Mouse (Mus musculus) spleen, adult 2 months (tissue): ENCODE data around the gene Il13ra1. TPM values are rescaled to one million over a fixed set of nuclear protein-coding genes. Genes with fewer than 3 reads are reported as not detected.

ENCODE experiments used
- DNase-seq, 2 experiments: peaks; one replicate each; pipeline versions ENCODE4 v3.0.0 to v3.0.0-alpha.2; 2012 to 2021; ENCODE audit warnings: low spot score in 2 of 2, low read depth in 1 of 2
- H3K27ac ChIP-seq: fragments of 200-500 bp; 2 replicates; pipeline ENCODE4 v1.5.1; 2012; ENCODE audit warnings: low read length, inconsistent platforms; ENCODE audit not compliant: insufficient read depth
- H3K27me3 ChIP-seq: fragments of 200-500 bp; 2 replicates; pipeline ENCODE4 v1.6.1; 2012; ENCODE audit warnings: mild to moderate bottlenecking, moderate library complexity, low read length, inconsistent platforms; ENCODE audit not compliant: control insufficient read depth, insufficient read depth
- H3K36me3 ChIP-seq: fragments of 200-500 bp; 2 replicates; pipeline ENCODE4 v1.6.1; 2012; ENCODE audit warnings: mild to moderate bottlenecking, low read length, inconsistent platforms; ENCODE audit not compliant: control insufficient read depth, insufficient read depth
- H3K4me1 ChIP-seq: fragments of 200-500 bp; 2 replicates; pipeline ENCODE4 v1.6.1; 2011; ENCODE audit warnings: inconsistent platforms; ENCODE audit not compliant: control insufficient read depth, insufficient read depth, insufficient read length
- H3K4me3 ChIP-seq: fragments of 200-500 bp; 2 replicates; pipeline ENCODE4 v1.5.1; 2011; ENCODE audit warnings: mild to moderate bottlenecking, inconsistent platforms; ENCODE audit not compliant: insufficient read depth, insufficient read length; ENCODE audit errors: extremely low read depth
- CTCF ChIP-seq: fragments of 200-500 bp; IDR thresholded peaks from 2 replicates; pipeline ENCODE4 v1.5.1; 2011; ENCODE audit warnings: mild to moderate bottlenecking, inconsistent platforms; ENCODE audit not compliant: insufficient read depth, insufficient read length, insufficient replicate concordance; ENCODE audit errors: extremely low read depth
- POLR2A ChIP-seq: fragments of 200-500 bp; IDR thresholded peaks from 2 replicates; pipeline ENCODE4 v1.6.1; 2011; ENCODE audit warnings: low read depth, low read length, inconsistent platforms
- WGBS: fragments of 180-500 bp; shearing (Covaris S2); methylation state at CpG from one replicate; pipeline ENCODE4 v1.1.7; 2018; 5-methylcytosine and 5-hydroxymethylcytosine counted together
- polyA plus RNA-seq: library from polyadenylated mRNA; depleted of rRNA; stranded (reverse); fragments of >200 nt; gene quantifications from 2 replicates; pipeline ENCODE4 v1.2.3, GENCODE M21; 2012; rRNA removed

The Il13ra1 gene
- polyA plus RNA-seq, 1 experiment: 1.7 TPM

- H3K36me3 ChIP-seq: no peaks in the 10 kb centered on the region
- H3K4me3 ChIP-seq: no peak overlapping the region
- no peak for DNase-seq
- H3K4me1 ChIP-seq: no peaks in the 10 kb centered on the region
- H3K27ac ChIP-seq: no peak overlapping the region
- 65% methylated on average over 6 of the region's 6 CpGs for WGBS
- no peaks in the 10 kb centered on the region for H3K27me3 ChIP-seq
- TF ChIP-seq POLR2A (no peak), CTCF (no peak)
Measured at GRCm38 (mm10) chrX:36193951-36194350, 82.0 kb downstream of the Il13ra1 start.

GRCm38 (mm10) chrX:36195736-36196525 is 84.0 kb downstream of the Il13ra1 start, which contains the start of gene Zcchc12:
Gene Zcchc12 (plus strand): TSS chrX:36195904.
- WGBS: 33% methylated on average over 27 of the region's 28 CpGs
- peak in 1 of 2 experiments; percentile 3 for DNase-seq
- H3K4me1 ChIP-seq: no peaks in the 10 kb centered on the region

GRCm38 (mm10) chrX:36209554-36209953 is 97.6 kb downstream of the Il13ra1 start:
- no peaks in the 10 kb centered on the region for H3K4me1 ChIP-seq
- WGBS: 62% methylated on average over 2 of the region's 2 CpGs

More at GRCm38 (mm10) chrX:36195736-36196525, 84.0 kb downstream of the Il13ra1 start, which contains the start of gene Zcchc12:
- no peak within 1 kb of the TSS for H3K27ac ChIP-seq
- H3K36me3 ChIP-seq: no peaks in the 10 kb centered on the region
- no peak for TF ChIP-seq CTCF
- TF ChIP-seq POLR2A: no peak
- H3K4me3 ChIP-seq: no peak within 1 kb of the TSS
- H3K27me3 ChIP-seq: no peaks in the 10 kb centered on the region

GRCm38 (mm10) chrX:36211216-36211615 is 99.3 kb downstream of the Il13ra1 start:
- Histone ChIP-seq H3K4me3 (no peak overlapping the region), H3K4me1 (no peaks in the 10 kb centered on the region), H3K36me3 (no peaks in the 10 kb centered on the region), H3K27me3 (no peaks in the 10 kb centered on the region), H3K27ac (no peak overlapping the region)
- no peak for DNase-seq
- no peak for TF ChIP-seq POLR2A
- TF ChIP-seq CTCF: no peak
- WGBS: 89% methylated on average over 3 of the region's 3 CpGs

More at GRCm38 (mm10) chrX:36209554-36209953, 97.6 kb downstream of the Il13ra1 start:
- TF ChIP-seq CTCF (no peak), POLR2A (no peak)
- no peak for DNase-seq
- no peaks in the 10 kb centered on the region for H3K36me3 ChIP-seq
- H3K27me3 ChIP-seq: no peaks in the 10 kb centered on the region
- H3K4me3 ChIP-seq: no peak overlapping the region
- no peak overlapping the region for H3K27ac ChIP-seq

Other genes starting within 250 kb of the Il13ra1 start
- gene Dock11, start 223.3 kb upstream of the Il13ra1 start, polyA plus RNA-seq: 4.4 and 4.5 TPM in 2 replicates
- gene Zcchc12, start 83.8 kb downstream of the Il13ra1 start, polyA plus RNA-seq: not detected in 2 replicates
- gene Lonrf3, start 216.2 kb downstream of the Il13ra1 start, polyA plus RNA-seq: 0.13 and 0.23 TPM in 2 replicates